Mouse (Mus musculus): ENCODE data around the gene Marf1. TPM values are rescaled to one million over a fixed set of nuclear protein-coding genes. Genes with fewer than 3 reads are reported as not detected.
"Not testable (repeated sequence)": the region's sequence is repeated elsewhere in the genome, so short reads cannot be mapped to it uniquely, and the experiment has no call there.

The Marf1 gene
- polyA plus RNA-seq, 1 experiment from 2014 or later: 19.1 TPM

GRCm38 (mm10) chr16:14160941-14161340 lies 2.2 kb downstream of the Marf1 start:
- no peaks in the 10 kb centered on the region for H3K9me3 ChIP-seq
- ATAC-seq (ENCODE audit: insufficient number of reproducible peaks, insufficient read depth, low FRiP score, low TSS enrichment): no peak
- H3K9ac ChIP-seq: no peak overlapping the region
- no peak overlapping the region for H3K4me3 ChIP-seq
- H3K4me1 ChIP-seq: peaks cover 35% of the 10 kb centered on the region
- 74% methylated on average over 1 of the region's 1 CpGs for WGBS
- H3K27ac ChIP-seq: no peak overlapping the region
- no peaks in the 10 kb centered on the region for H3K27me3 ChIP-seq
- H3K36me3 ChIP-seq: no peaks in the 10 kb centered on the region
- H3K4me2 ChIP-seq (replicated peaks): no peak overlapping the region

DNA sequence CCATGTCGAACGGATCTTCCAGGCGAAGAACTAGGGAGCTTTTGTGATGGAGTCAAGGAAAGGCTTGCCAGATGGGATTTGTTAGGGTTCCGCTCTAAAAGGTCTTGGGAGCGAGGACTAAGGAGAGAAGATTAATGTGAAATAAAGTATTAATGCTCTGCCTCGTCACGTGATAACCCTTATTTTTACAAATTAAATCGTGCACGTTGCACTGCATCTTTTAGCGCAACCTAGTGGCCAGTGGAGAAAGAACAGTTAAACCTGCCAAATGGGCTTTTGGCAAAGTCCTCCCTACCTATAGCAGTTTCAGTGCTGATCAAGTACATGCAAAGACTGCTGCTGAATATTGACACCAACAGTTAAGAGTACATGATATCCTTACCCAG lies 3.4 kb downstream of the Marf1 start:
- H3K9me3 ChIP-seq: no peaks in the 10 kb centered on the region
- no peak for ATAC-seq (ENCODE audit: insufficient number of reproducible peaks, insufficient read depth, low FRiP score, low TSS enrichment)

GRCm38 (mm10) chr16:14158936-14159745 lies 4.0 kb downstream of the Marf1 start:
- Histone ChIP-seq H3K4me2 (replicated peaks) (peak overlapping the region; percentile 73), H3K4me1 (peaks cover 20% of the 10 kb centered on the region), H3K27ac (peak overlapping the region; percentile 95), H3K4me3 (peak overlapping the region; percentile 82), H3K9ac (peak overlapping the region; percentile 80), H3K9me3 (no peaks in the 10 kb centered on the region), H3K36me3 (no peaks in the 10 kb centered on the region), H3K27me3 (no peaks in the 10 kb centered on the region)
- ATAC-seq (ENCODE audit: insufficient number of reproducible peaks, insufficient read depth, low FRiP score, low TSS enrichment): peak; percentile 91
- WGBS: under 1% methylated on average over 57 of the region's 58 CpGs

More for the DNA sequence above, 3.4 kb downstream of the Marf1 start:
- H3K27ac ChIP-seq: peak overlapping the region; percentile 95
- peaks cover 26% of the 10 kb centered on the region for H3K4me1 ChIP-seq
- peak overlapping the region; percentile 70 for H3K9ac ChIP-seq
- peak overlapping the region; percentile 82 for H3K4me3 ChIP-seq
- H3K4me2 ChIP-seq (replicated peaks): peak overlapping the region; percentile 73
- H3K27me3 ChIP-seq: no peaks in the 10 kb centered on the region
- under 1% methylated on average over 10 of the region's 10 CpGs for WGBS
- H3K36me3 ChIP-seq: no peaks in the 10 kb centered on the region

DNA sequence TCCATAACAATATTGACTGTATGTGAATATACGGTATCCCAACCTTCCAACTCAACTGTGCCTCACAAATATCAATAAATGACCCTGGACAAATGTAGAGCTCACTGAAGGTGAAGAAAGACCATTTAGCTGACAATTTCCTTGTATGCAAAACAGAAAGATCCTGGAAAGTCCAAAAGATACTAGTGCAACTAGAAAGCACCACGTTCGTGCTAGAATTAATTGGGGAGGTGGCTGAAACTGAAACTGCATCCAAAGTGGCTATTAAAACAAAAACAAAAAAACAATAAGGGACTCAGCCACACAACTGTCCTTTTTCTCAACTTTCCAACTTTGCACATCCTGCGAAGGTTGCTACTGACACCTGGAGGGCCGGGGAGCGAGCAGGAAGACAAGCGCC lies 4.6 kb downstream of the Marf1 start:
- Histone ChIP-seq H3K4me2 (replicated peaks) (peak overlapping the region; percentile 73), H3K36me3 (no peaks in the 10 kb centered on the region), H3K9ac (peak overlapping the region; percentile 80), H3K27ac (peak overlapping the region; percentile 83), H3K27me3 (no peaks in the 10 kb centered on the region), H3K9me3 (no peaks in the 10 kb centered on the region), H3K4me3 (peak overlapping the region; percentile 82), H3K4me1 (peaks cover 16% of the 10 kb centered on the region; the same call in 1 of the 2 replicates)
- WGBS: 10% methylated on average over 7 of the region's 7 CpGs
- no peak for ATAC-seq (ENCODE audit: insufficient number of reproducible peaks, insufficient read depth, low FRiP score, low TSS enrichment)

- ATAC-seq (ENCODE audit: insufficient number of reproducible peaks, insufficient read depth, low FRiP score, low TSS enrichment): no peak
- Histone ChIP-seq H3K9me3 (no peaks in the 10 kb centered on the region), H3K27ac (no peak overlapping the region), H3K4me1 (peaks cover 16% of the 10 kb centered on the region; the same call in 1 of the 2 replicates), H3K4me3 (no peak overlapping the region), H3K36me3 (peaks cover 15% of the 10 kb centered on the region), H3K4me2 (replicated peaks) (no peak overlapping the region), H3K9ac (no peak overlapping the region), H3K27me3 (no peaks in the 10 kb centered on the region)
- WGBS: 90% methylated on average over 6 of the region's 6 CpGs
Observed at GRCm38 (mm10) chr16:14156312-14156711, 6.8 kb downstream of the Marf1 start.

GRCm38 (mm10) chr16:14155638-14156037 lies 7.5 kb downstream of the Marf1 start:
- not testable (repeated sequence) for H3K4me2 ChIP-seq (replicated peaks); H3K9me3 ChIP-seq; ATAC-seq (ENCODE audit: insufficient number of reproducible peaks, insufficient read depth, low FRiP score, low TSS enrichment); H3K27me3 ChIP-seq; H3K27ac ChIP-seq; H3K9ac ChIP-seq; H3K4me3 ChIP-seq
- H3K36me3 ChIP-seq: peaks cover 21% of the 10 kb centered on the region
- WGBS: 93% methylated on average over 1 of the region's 2 CpGs
- H3K4me1 ChIP-seq: peaks cover 16% of the 10 kb centered on the region; the same call in 1 of the 2 replicates

DNA sequence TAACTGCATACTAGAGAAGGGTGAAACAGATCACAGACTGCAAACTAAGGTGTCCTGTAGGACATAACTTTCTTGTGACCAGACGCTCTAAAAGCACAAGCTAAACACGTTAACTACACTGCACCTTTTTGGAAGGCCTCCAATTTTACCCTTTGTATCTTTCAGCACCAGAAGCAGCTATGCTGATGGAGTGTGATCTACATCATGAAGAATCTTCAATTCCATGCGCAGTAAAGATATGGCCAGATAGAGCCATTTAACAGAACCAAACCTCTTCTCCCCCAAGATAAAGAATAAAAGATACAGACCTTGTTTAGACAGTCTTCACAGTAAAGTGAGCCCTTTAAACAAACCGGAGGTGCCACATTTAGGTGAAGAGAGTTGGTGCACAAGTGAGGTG lies 11.4 kb downstream of the Marf1 start:
- H3K27me3 ChIP-seq: no peaks in the 10 kb centered on the region
- no peaks in the 10 kb centered on the region for H3K9me3 ChIP-seq
- H3K4me1 ChIP-seq: no peaks in the 10 kb centered on the region
- H3K36me3 ChIP-seq: peaks cover 47% of the 10 kb centered on the region
- no peak overlapping the region for H3K9ac ChIP-seq
- H3K4me3 ChIP-seq: no peak overlapping the region
- 89% methylated on average over 4 of the region's 4 CpGs for WGBS
- no peak for ATAC-seq (ENCODE audit: insufficient number of reproducible peaks, insufficient read depth, low FRiP score, low TSS enrichment)
- no peak overlapping the region for H3K4me2 ChIP-seq (replicated peaks)
- H3K27ac ChIP-seq: no peak overlapping the region

DNA sequence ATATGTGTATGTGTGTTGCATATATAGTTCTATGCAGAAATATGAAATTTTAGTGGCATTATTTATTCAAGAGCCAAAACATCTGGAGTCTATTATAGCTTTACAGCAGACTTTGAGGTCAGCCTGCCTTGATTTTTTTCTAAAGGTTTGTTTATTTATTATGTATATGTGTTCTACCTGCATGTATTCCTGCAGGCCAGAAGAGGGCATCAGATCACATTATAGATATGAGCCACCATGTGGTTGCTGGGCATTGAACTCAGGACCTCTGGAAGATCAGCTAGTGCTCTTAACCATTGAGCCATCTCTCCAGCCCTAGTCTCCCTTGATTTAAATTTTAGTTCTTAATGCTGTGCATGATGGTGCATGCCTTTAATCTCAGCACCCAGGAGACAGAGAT lies 15.4 kb downstream of the Marf1 start:
- no peak overlapping the region for H3K4me2 ChIP-seq (replicated peaks)
- ATAC-seq (ENCODE audit: insufficient number of reproducible peaks, insufficient read depth, low FRiP score, low TSS enrichment): no peak
- no peaks in the 10 kb centered on the region for H3K9me3 ChIP-seq
- H3K4me1 ChIP-seq: no peaks in the 10 kb centered on the region
- H3K9ac ChIP-seq: no peak overlapping the region
- no peak overlapping the region for H3K4me3 ChIP-seq
- H3K36me3 ChIP-seq: peaks cover 77% of the 10 kb centered on the region
- no peak overlapping the region for H3K27ac ChIP-seq
- no peaks in the 10 kb centered on the region for H3K27me3 ChIP-seq

DNA sequence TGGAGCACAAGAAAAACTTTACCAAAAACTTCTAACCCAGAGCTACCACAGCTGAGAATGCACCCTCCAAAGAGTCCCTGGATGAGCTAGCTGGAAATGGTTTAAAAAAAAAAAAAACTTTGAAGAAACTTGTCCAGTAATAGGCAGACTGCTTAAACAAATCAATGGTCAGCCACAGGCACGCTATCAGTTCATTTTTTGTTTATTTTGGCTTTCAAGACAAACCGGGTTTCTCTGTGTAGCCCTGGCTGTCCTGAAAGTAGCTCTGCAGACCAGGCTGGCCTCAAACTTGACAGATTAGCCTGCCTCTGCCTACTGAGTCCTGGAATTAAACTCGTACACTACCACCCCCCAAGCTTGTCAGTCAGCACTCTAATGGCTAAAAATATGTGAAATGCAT lies 19.9 kb downstream of the Marf1 start:
- no peak overlapping the region for H3K4me2 ChIP-seq (replicated peaks)
- ATAC-seq (ENCODE audit: insufficient number of reproducible peaks, insufficient read depth, low FRiP score, low TSS enrichment): no peak
- H3K27ac ChIP-seq: no peak overlapping the region
- H3K36me3 ChIP-seq: peaks cover 80% of the 10 kb centered on the region
- no peaks in the 10 kb centered on the region for H3K27me3 ChIP-seq
- no peak overlapping the region for H3K4me3 ChIP-seq
- H3K9me3 ChIP-seq: no peaks in the 10 kb centered on the region
- WGBS: 91% methylated on average over 3 of the region's 3 CpGs
- H3K4me1 ChIP-seq: no peaks in the 10 kb centered on the region
- H3K9ac ChIP-seq: no peak overlapping the region

- Histone ChIP-seq H3K9me3 (no peaks in the 10 kb centered on the region), H3K9ac (no peak overlapping the region), H3K4me1 (no peaks in the 10 kb centered on the region), H3K4me3 (no peak overlapping the region), H3K27ac (no peak overlapping the region), H3K27me3 (no peaks in the 10 kb centered on the region), H3K36me3 (peaks cover 81% of the 10 kb centered on the region), H3K4me2 (replicated peaks) (no peak overlapping the region)
- ATAC-seq (ENCODE audit: insufficient number of reproducible peaks, insufficient read depth, low FRiP score, low TSS enrichment): no peak
Observed at GRCm38 (mm10) chr16:14139106-14139505, 24.0 kb downstream of the Marf1 start.

DNA sequence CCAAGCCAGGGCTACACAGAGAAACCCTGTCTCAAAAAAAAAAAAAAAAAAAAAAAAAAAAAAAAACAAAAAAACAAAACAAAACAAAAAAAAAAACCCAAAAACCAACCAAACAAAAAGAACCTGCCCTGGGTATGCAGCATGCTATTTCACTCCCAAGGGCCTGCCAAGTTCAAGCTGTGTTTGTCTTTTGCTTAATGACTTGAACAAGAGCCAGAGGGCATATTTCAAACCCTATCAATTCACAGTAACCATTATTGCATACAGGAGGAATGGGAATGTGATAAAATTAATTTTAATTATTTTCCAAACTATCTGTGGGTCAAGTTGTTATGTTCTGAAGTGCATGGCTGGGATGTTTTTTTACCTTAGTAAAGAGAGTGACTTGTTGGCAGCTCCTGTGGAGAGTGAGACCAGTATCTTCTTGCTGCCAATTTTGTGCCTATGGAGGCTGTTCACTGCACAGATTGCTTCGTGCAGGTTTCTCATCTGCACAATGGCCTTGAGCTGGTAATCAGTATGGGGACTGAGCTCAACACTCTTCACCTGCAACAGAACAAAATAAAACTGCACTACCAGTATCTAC lies 25.1 kb downstream of the Marf1 start:
- Histone ChIP-seq H3K4me1 (no peaks in the 10 kb centered on the region), H3K9ac (no peak overlapping the region), H3K4me3 (no peak overlapping the region), H3K4me2 (replicated peaks) (no peak overlapping the region), H3K36me3 (peaks cover 85% of the 10 kb centered on the region), H3K27me3 (no peaks in the 10 kb centered on the region), H3K27ac (no peak overlapping the region), H3K9me3 (no peaks in the 10 kb centered on the region)
- ATAC-seq (ENCODE audit: insufficient number of reproducible peaks, insufficient read depth, low FRiP score, low TSS enrichment): no peak
- 100% methylated on average over 1 of the region's 1 CpGs for WGBS

DNA sequence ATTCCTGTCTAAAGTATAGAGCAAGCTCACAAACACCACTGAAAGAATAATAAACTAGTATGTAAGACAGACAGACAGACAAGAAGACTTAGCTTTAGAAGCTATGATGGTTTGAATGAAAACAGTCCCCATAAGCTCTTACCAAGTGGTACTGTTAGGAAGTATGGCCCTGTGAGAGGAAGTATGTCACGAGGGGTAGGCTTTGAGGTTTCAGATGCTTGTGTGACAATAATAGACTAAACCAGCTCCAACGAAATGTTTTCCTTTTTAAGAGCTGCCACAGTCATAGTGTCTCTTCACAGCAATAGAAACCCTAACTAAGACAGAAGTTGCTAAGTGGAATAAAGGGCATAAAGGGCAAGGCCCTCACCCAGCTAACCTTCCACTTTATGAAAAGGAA lies 28.1 kb downstream of the Marf1 start:
- no peaks in the 10 kb centered on the region for H3K27me3 ChIP-seq
- H3K27ac ChIP-seq: no peak overlapping the region
- no peak overlapping the region for H3K9ac ChIP-seq
- 94% methylated on average over 2 of the region's 2 CpGs for WGBS
- no peaks in the 10 kb centered on the region for H3K9me3 ChIP-seq
- H3K4me2 ChIP-seq (replicated peaks): no peak overlapping the region
- no peaks in the 10 kb centered on the region for H3K4me1 ChIP-seq
- peaks cover 87% of the 10 kb centered on the region for H3K36me3 ChIP-seq
- H3K4me3 ChIP-seq: no peak overlapping the region
- ATAC-seq (ENCODE audit: insufficient number of reproducible peaks, insufficient read depth, low FRiP score, low TSS enrichment): no peak

Measured in embryonic facial prominence, embryonic 12.5 days (tissue).